Mouse (Mus musculus): ENCODE results near the gene Tbx2. TPM values are rescaled to one million over a fixed set of nuclear protein-coding genes. Genes with fewer than 3 reads are reported as not detected.

Gene Tbx2
- polyA plus RNA-seq, 1 experiment from 2014 or later, result 11.3 TPM

DNA sequence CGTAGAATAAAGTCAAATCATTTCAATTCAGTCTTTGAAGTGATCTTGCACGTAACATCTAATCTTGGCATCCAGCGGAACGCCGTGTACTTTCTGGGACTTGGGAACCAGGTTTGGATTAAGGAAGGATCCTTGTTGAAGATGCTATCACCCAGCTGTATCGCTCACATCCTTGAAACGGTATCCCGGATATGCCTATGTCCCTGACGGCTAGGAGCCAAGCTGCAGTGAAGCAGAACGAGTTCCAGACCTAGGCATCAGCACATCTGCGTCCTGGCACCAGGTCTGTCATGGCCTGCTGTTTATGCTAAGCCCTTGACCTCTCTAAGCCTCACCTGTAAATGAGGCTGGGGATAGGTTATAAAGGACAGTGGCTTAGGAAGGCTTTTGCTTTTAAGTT lies 32.0 kb upstream of the Tbx2 start:
- no peak overlapping the region for H3K4me3 ChIP-seq (ENCODE audit: low read depth, low read length)
- H3K9me3 ChIP-seq (ENCODE audit: control insufficient read depth, low read length), result no peaks in the 10 kb centered on the region
- no peak overlapping the region for H3K4me2 ChIP-seq (ENCODE audit: low read depth, severe bottlenecking)
- no peak for DNase-seq (ENCODE audit: low spot score)
- H3K27me3 ChIP-seq (ENCODE audit: control insufficient read depth, insufficient read depth, low read length), result peaks cover 7% of the 10 kb centered on the region; the same call in 1 of the 2 replicates
- H3K36me3 ChIP-seq (ENCODE audit: control insufficient read depth, insufficient read depth, low read length), result no peaks in the 10 kb centered on the region
- no peak for ATAC-seq (ENCODE audit: insufficient number of reproducible peaks, low FRiP score, low TSS enrichment, low read depth)
- no peak overlapping the region for H3K27ac ChIP-seq (replicated peaks; ENCODE audit: low read depth, low read length)
- WGBS, result 38% methylated on average over 11 of the region's 11 CpGs
- H3K9ac ChIP-seq (ENCODE audit: low read length), result no peak overlapping the region
- H3K4me1 ChIP-seq (ENCODE audit: control insufficient read depth, insufficient read depth, low read length), result peaks cover 6% of the 10 kb centered on the region; the same call in 1 of the 2 replicates

- no peak overlapping the region for H3K4me3 ChIP-seq (ENCODE audit: low read depth, low read length)
- H3K9ac ChIP-seq (ENCODE audit: low read length), result no peak overlapping the region
- H3K9me3 ChIP-seq (ENCODE audit: control insufficient read depth, low read length), result no peaks in the 10 kb centered on the region
- H3K36me3 ChIP-seq (ENCODE audit: control insufficient read depth, insufficient read depth, low read length), result no peaks in the 10 kb centered on the region
- no peak overlapping the region for H3K4me2 ChIP-seq (ENCODE audit: low read depth, severe bottlenecking)
- H3K27ac ChIP-seq (replicated peaks; ENCODE audit: low read depth, low read length), result no peak overlapping the region
- peaks cover 8% of the 10 kb centered on the region; the same call in 1 of the 2 replicates for H3K4me1 ChIP-seq (ENCODE audit: control insufficient read depth, insufficient read depth, low read length)
- ATAC-seq (ENCODE audit: insufficient number of reproducible peaks, low FRiP score, low TSS enrichment, low read depth) (no peak), DNase-seq (ENCODE audit: low spot score) (no peak)
- H3K27me3 ChIP-seq (ENCODE audit: control insufficient read depth, insufficient read depth, low read length), result peaks cover 6% of the 10 kb centered on the region; the same call in 1 of the 2 replicates
- WGBS, result 67% methylated on average over 5 of the region's 5 CpGs
These were observed 28.3 kb upstream of the Tbx2 start for GRCm38 (mm10) chr11:85804048-85804447.

DNA sequence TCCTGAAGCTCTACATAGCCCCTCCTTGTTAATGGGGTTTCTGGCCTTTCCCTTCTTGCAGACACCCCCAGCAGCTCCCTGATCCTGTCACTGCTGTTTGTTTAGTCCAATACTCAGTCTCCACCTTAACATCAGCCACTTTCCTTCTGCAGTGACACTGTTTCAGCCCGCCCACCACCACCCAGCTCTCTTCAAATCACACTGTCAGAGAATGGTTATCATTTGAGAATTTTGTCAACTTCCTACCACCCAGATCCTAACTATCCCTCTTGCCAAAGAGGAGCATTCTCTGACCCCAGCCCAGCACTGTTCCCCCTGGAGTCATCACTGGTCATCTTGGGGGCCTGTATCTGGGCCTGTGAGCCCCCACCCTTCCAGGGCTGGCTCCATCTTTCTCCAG lies 26.6 kb upstream of the Tbx2 start:
- Histone ChIP-seq H3K9me3 (ENCODE audit: control insufficient read depth, low read length) (no peaks in the 10 kb centered on the region), H3K4me1 (ENCODE audit: control insufficient read depth, insufficient read depth, low read length) (peaks cover 3% of the 10 kb centered on the region; the same call in 1 of the 2 replicates), H3K27ac (replicated peaks; ENCODE audit: low read depth, low read length) (no peak overlapping the region), H3K9ac (ENCODE audit: low read length) (no peak overlapping the region), H3K36me3 (ENCODE audit: control insufficient read depth, insufficient read depth, low read length) (no peaks in the 10 kb centered on the region), H3K27me3 (ENCODE audit: control insufficient read depth, insufficient read depth, low read length) (no peaks in the 10 kb centered on the region), H3K4me2 (ENCODE audit: low read depth, severe bottlenecking) (no peak overlapping the region), H3K4me3 (ENCODE audit: low read depth, low read length) (no peak overlapping the region)
- DNase-seq (ENCODE audit: low spot score) (no peak), ATAC-seq (ENCODE audit: insufficient number of reproducible peaks, low FRiP score, low TSS enrichment, low read depth) (no peak)
- 82% methylated on average over 1 of the region's 1 CpGs for WGBS

GRCm38 (mm10) chr11:85807353-85807752 lies 25.0 kb upstream of the Tbx2 start:
- Histone ChIP-seq H3K4me2 (ENCODE audit: low read depth, severe bottlenecking) (no peak overlapping the region), H3K4me1 (ENCODE audit: control insufficient read depth, insufficient read depth, low read length) (peaks cover 5% of the 10 kb centered on the region; the same call in 1 of the 2 replicates), H3K9me3 (ENCODE audit: control insufficient read depth, low read length) (no peaks in the 10 kb centered on the region), H3K4me3 (ENCODE audit: low read depth, low read length) (no peak overlapping the region), H3K27me3 (ENCODE audit: control insufficient read depth, insufficient read depth, low read length) (no peaks in the 10 kb centered on the region), H3K9ac (ENCODE audit: low read length) (no peak overlapping the region), H3K36me3 (ENCODE audit: control insufficient read depth, insufficient read depth, low read length) (no peaks in the 10 kb centered on the region), H3K27ac (replicated peaks; ENCODE audit: low read depth, low read length) (no peak overlapping the region)
- DNase-seq (ENCODE audit: low spot score), result no peak
- ATAC-seq (ENCODE audit: insufficient number of reproducible peaks, low FRiP score, low TSS enrichment, low read depth), result no peak
- 83% methylated on average over 11 of the region's 11 CpGs for WGBS

GRCm38 (mm10) chr11:85811229-85811628 lies 21.1 kb upstream of the Tbx2 start:
- H3K9me3 ChIP-seq (ENCODE audit: control insufficient read depth, low read length), result no peaks in the 10 kb centered on the region
- peaks cover 28% of the 10 kb centered on the region for H3K4me1 ChIP-seq (ENCODE audit: control insufficient read depth, insufficient read depth, low read length)
- no peak overlapping the region for H3K27ac ChIP-seq (replicated peaks; ENCODE audit: low read depth, low read length)
- WGBS, result 67% methylated on average over 4 of the region's 4 CpGs
- no peak overlapping the region for H3K4me3 ChIP-seq (ENCODE audit: low read depth, low read length)
- no peaks in the 10 kb centered on the region for H3K36me3 ChIP-seq (ENCODE audit: control insufficient read depth, insufficient read depth, low read length)
- H3K9ac ChIP-seq (ENCODE audit: low read length), result no peak overlapping the region
- no peak for DNase-seq (ENCODE audit: low spot score)
- H3K27me3 ChIP-seq (ENCODE audit: control insufficient read depth, insufficient read depth, low read length), result no peaks in the 10 kb centered on the region
- no peak for ATAC-seq (ENCODE audit: insufficient number of reproducible peaks, low FRiP score, low TSS enrichment, low read depth)
- no peak overlapping the region for H3K4me2 ChIP-seq (ENCODE audit: low read depth, severe bottlenecking)

DNA sequence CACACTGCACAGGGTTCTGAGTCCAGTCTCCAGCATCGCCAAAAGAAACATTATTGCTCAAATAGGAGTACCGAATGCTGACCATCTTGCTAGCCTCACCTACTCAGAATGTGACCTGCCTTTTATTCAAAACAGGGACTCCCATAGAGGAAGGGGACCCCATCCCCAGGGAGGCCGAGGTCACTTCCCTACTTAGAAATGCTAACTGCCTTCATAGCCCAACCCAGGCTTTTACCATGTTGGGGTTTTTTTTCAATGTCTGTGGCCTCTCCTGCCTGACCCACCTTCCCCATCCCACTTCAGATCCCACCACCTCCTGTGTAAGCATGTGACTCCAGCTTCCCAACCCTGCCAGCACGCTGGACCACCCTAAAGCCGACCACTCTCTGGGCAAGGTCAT lies 20.7 kb upstream of the Tbx2 start:
- no peaks in the 10 kb centered on the region for H3K36me3 ChIP-seq (ENCODE audit: control insufficient read depth, insufficient read depth, low read length)
- no peak overlapping the region for H3K27ac ChIP-seq (replicated peaks; ENCODE audit: low read depth, low read length)
- no peak overlapping the region for H3K4me2 ChIP-seq (ENCODE audit: low read depth, severe bottlenecking)
- no peaks in the 10 kb centered on the region for H3K9me3 ChIP-seq (ENCODE audit: control insufficient read depth, low read length)
- peaks cover 32% of the 10 kb centered on the region for H3K4me1 ChIP-seq (ENCODE audit: control insufficient read depth, insufficient read depth, low read length)
- DNase-seq (ENCODE audit: low spot score) (no peak), ATAC-seq (ENCODE audit: insufficient number of reproducible peaks, low FRiP score, low TSS enrichment, low read depth) (no peak)
- no peaks in the 10 kb centered on the region for H3K27me3 ChIP-seq (ENCODE audit: control insufficient read depth, insufficient read depth, low read length)
- WGBS, result 91% methylated on average over 5 of the region's 5 CpGs
- no peak overlapping the region for H3K4me3 ChIP-seq (ENCODE audit: low read depth, low read length)
- H3K9ac ChIP-seq (ENCODE audit: low read length), result no peak overlapping the region

GRCm38 (mm10) chr11:85812201-85812966 lies 20.0 kb upstream of the Tbx2 start:
- Histone ChIP-seq H3K27me3 (ENCODE audit: control insufficient read depth, insufficient read depth, low read length) (no peaks in the 10 kb centered on the region), H3K4me3 (ENCODE audit: low read depth, low read length) (no peak overlapping the region), H3K9me3 (ENCODE audit: control insufficient read depth, low read length) (no peaks in the 10 kb centered on the region), H3K36me3 (ENCODE audit: control insufficient read depth, insufficient read depth, low read length) (no peaks in the 10 kb centered on the region), H3K27ac (replicated peaks; ENCODE audit: low read depth, low read length) (no peak overlapping the region), H3K9ac (ENCODE audit: low read length) (no peak overlapping the region), H3K4me2 (ENCODE audit: low read depth, severe bottlenecking) (no peak overlapping the region), H3K4me1 (ENCODE audit: control insufficient read depth, insufficient read depth, low read length) (peaks cover 32% of the 10 kb centered on the region)
- DNase-seq (ENCODE audit: low spot score) (no peak), ATAC-seq (ENCODE audit: insufficient number of reproducible peaks, low FRiP score, low TSS enrichment, low read depth) (no peak)
- WGBS, result 84% methylated on average over 12 of the region's 12 CpGs

- WGBS, result 24% methylated on average over 4 of the region's 4 CpGs
- H3K27ac ChIP-seq (replicated peaks; ENCODE audit: low read depth, low read length), result no peak overlapping the region
These were observed 17.7 kb upstream of the Tbx2 start for GRCm38 (mm10) chr11:85814678-85815077.

More at GRCm38 (mm10) chr11:85814678-85815077, 17.7 kb upstream of the Tbx2 start:
- ATAC-seq (ENCODE audit: insufficient number of reproducible peaks, low FRiP score, low TSS enrichment, low read depth) (no peak), DNase-seq (ENCODE audit: low spot score) (no peak)
- H3K4me3 ChIP-seq (ENCODE audit: low read depth, low read length), result no peak overlapping the region
- H3K36me3 ChIP-seq (ENCODE audit: control insufficient read depth, insufficient read depth, low read length), result no peaks in the 10 kb centered on the region
- no peak overlapping the region for H3K9ac ChIP-seq (ENCODE audit: low read length)
- H3K4me1 ChIP-seq (ENCODE audit: control insufficient read depth, insufficient read depth, low read length), result peaks cover 40% of the 10 kb centered on the region
- no peaks in the 10 kb centered on the region for H3K27me3 ChIP-seq (ENCODE audit: control insufficient read depth, insufficient read depth, low read length)
- H3K4me2 ChIP-seq (ENCODE audit: low read depth, severe bottlenecking), result no peak overlapping the region
- no peaks in the 10 kb centered on the region for H3K9me3 ChIP-seq (ENCODE audit: control insufficient read depth, low read length)
